Mouse (Mus musculus): ENCODE results near the gene Tex45.

DNA sequence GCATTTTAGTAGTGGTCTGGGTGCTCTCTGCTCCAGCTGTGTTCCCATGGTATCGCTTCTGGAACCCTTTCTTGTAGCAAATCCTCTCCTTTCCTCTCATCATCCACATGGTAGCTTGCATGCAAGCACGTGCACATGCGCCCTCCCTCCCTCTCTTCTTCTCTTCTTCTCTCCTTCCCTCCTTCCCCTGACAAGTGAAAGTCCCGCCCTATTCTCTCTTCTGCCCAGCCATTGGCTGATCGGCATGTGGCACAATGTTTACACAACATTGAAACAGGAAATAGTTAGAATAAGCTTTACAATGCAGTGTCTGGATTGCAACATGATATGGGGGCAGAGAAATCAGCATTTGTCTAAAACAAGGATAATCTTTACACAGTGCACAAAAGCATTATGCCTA, 10.9 kb downstream of the Tex45 start:
- TF ChIP-seq ZC3H11A (IDR thresholded peaks at IDR 0.05; ENCODE audit: borderline replicate concordance, low read depth, low read length) (no peak), HCFC1 (IDR thresholded peaks at IDR 0.05; ENCODE audit: borderline replicate concordance, insufficient read depth, low read length) (no peak), ZNF384 (IDR thresholded peaks at IDR 0.05; ENCODE audit: low read depth, low read length) (no peak)

Data from ES-E14 (cell line).